Mouse (Mus musculus): Measurements from ENCODE around the gene Carhsp1. TPM values are rescaled to one million over a fixed set of nuclear protein-coding genes. Genes with fewer than 3 reads are reported as not detected.

Carhsp1 gene
- total and polyA plus RNA-seq, 2 experiments from 2014 or later, result 42.7 to 71.6 TPM

DNA sequence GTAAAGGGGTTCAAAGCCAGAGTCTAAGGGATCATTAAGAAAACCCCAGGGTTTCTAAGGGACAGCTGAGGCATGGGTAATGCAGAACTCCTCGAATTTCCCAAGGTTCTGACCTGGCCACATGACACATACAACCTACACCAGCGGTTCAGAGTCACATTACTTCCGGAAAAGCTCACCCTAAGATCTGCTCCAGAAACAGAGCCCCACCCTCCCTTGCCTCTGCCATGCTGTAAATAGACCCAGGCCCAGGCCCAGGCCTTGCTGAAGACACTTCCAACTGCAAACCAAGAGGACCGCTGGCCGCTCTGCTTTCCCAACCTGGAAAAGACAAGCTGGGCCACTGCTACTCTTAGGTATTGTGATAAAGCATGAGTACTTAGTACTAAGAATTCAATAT is 42.9 kb upstream of the Carhsp1 start:
- TF ChIP-seq CTCF (IDR thresholded peaks at IDR 0.05; ENCODE audit: low read depth) (no peak), EP300 (IDR thresholded peaks at IDR 0.05; ENCODE audit: low read depth) (no peak)
- H3K27ac ChIP-seq (ENCODE audit: low read depth), result no peak overlapping the region
- H3K36me3 ChIP-seq (replicated peaks; ENCODE audit: control insufficient read depth, insufficient read depth, low read length), result peaks cover 51% of the 10 kb centered on the region
- no peaks in the 10 kb centered on the region for H3K27me3 ChIP-seq (ENCODE audit: control insufficient read depth, insufficient read depth, low read length)
- WGBS, result 85% methylated on average over 5 of the region's 5 CpGs
- peaks cover 12% of the 10 kb centered on the region; the same call in 1 of the 2 replicates for H3K4me1 ChIP-seq (ENCODE audit: control insufficient read depth, insufficient read depth)
- H3K9ac ChIP-seq (replicated peaks; ENCODE audit: low read depth, low read length), result no peak overlapping the region
- ATAC-seq (ENCODE audit: insufficient read depth, low read depth) (no peak), DNase-seq (ENCODE audit: low spot score) (no peak)
- no peak overlapping the region for H3K4me2 ChIP-seq (ENCODE audit: low read depth, low read length)
- no peaks in the 10 kb centered on the region for H3K9me3 ChIP-seq (replicated peaks; ENCODE audit: control insufficient read depth, low read length)
- H3K4me3 ChIP-seq (ENCODE audit: low read depth, low read length), result no peak overlapping the region

DNA sequence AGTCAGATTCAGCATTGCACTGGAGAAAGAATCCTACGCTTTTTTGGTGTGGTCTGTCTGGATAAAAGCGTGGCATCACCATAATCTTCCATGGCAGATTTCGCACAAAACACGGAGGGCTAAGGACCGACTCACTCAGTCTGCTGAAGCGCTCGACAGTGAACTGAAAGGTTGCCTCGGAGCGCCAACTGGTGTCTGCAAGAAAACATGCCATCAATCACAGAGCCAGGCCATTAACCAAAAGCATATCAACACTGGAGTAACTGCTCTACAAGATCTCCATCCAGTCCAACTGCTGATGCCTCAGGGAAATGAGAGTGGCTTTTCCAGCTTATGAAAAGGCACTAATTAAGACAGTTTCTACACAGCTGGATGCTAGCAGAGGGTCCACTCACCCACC is 40.0 kb upstream of the Carhsp1 start:
- no peak overlapping the region for H3K4me2 ChIP-seq (ENCODE audit: low read depth, low read length)
- ATAC-seq (ENCODE audit: insufficient read depth, low read depth), result no peak
- no peak for TF ChIP-seq EP300 (IDR thresholded peaks at IDR 0.05; ENCODE audit: low read depth)
- no peak for TF ChIP-seq CTCF (IDR thresholded peaks at IDR 0.05; ENCODE audit: low read depth)
- no peaks in the 10 kb centered on the region for H3K9me3 ChIP-seq (replicated peaks; ENCODE audit: control insufficient read depth, low read length)
- DNase-seq (ENCODE audit: low spot score), result no peak
- WGBS, result 79% methylated on average over 9 of the region's 9 CpGs
- H3K9ac ChIP-seq (replicated peaks; ENCODE audit: low read depth, low read length), result no peak overlapping the region
- no peaks in the 10 kb centered on the region for H3K27me3 ChIP-seq (ENCODE audit: control insufficient read depth, insufficient read depth, low read length)
- H3K4me1 ChIP-seq (ENCODE audit: control insufficient read depth, insufficient read depth), result no peaks in the 10 kb centered on the region
- H3K36me3 ChIP-seq (replicated peaks; ENCODE audit: control insufficient read depth, insufficient read depth, low read length), result peaks cover 78% of the 10 kb centered on the region
- no peak overlapping the region for H3K4me3 ChIP-seq (ENCODE audit: low read depth, low read length)
- no peak overlapping the region for H3K27ac ChIP-seq (ENCODE audit: low read depth)

GRCm38 (mm10) chr16:8700586-8700985 is 28.6 kb upstream of the Carhsp1 start:
- Histone ChIP-seq H3K36me3 (replicated peaks; ENCODE audit: control insufficient read depth, insufficient read depth, low read length) (peaks cover 96% of the 10 kb centered on the region), H3K4me2 (ENCODE audit: low read depth, low read length) (no peak overlapping the region), H3K4me1 (ENCODE audit: control insufficient read depth, insufficient read depth) (no peaks in the 10 kb centered on the region), H3K9me3 (replicated peaks; ENCODE audit: control insufficient read depth, low read length) (no peaks in the 10 kb centered on the region), H3K27me3 (ENCODE audit: control insufficient read depth, insufficient read depth, low read length) (no peaks in the 10 kb centered on the region), H3K4me3 (ENCODE audit: low read depth, low read length) (no peak overlapping the region), H3K27ac (ENCODE audit: low read depth) (no peak overlapping the region), H3K9ac (replicated peaks; ENCODE audit: low read depth, low read length) (no peak overlapping the region)
- no peak for TF ChIP-seq CTCF (IDR thresholded peaks at IDR 0.05; ENCODE audit: low read depth)
- TF ChIP-seq EP300 (IDR thresholded peaks at IDR 0.05; ENCODE audit: low read depth), result no peak
- no peak for DNase-seq (ENCODE audit: low spot score)
- 77% methylated on average over 3 of the region's 3 CpGs for WGBS
- no peak for ATAC-seq (ENCODE audit: insufficient read depth, low read depth)

DNA sequence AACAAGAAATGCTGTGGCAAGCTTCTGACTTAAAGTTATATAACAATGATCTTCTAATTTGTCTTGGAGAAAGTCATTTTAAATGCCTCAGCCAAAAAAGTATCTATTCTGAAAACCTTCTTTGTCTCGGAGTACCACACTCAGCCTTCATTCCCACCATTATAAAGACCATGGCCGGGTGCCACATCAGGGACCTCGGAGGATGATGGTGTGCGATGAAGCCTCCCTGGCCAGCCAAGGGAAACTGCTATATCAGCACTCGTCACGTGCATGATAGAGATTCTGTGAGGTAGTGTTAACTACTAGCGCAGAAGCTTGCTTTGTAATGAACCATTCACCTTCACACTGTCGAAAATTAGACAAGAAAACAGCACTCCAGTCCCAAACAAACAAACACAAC is 27.6 kb upstream of the Carhsp1 start:
- Histone ChIP-seq H3K36me3 (replicated peaks; ENCODE audit: control insufficient read depth, insufficient read depth, low read length) (peaks cover 97% of the 10 kb centered on the region), H3K9me3 (replicated peaks; ENCODE audit: control insufficient read depth, low read length) (no peaks in the 10 kb centered on the region), H3K27ac (ENCODE audit: low read depth) (no peak overlapping the region), H3K4me3 (ENCODE audit: low read depth, low read length) (no peak overlapping the region), H3K4me2 (ENCODE audit: low read depth, low read length) (no peak overlapping the region), H3K4me1 (ENCODE audit: control insufficient read depth, insufficient read depth) (no peaks in the 10 kb centered on the region), H3K27me3 (ENCODE audit: control insufficient read depth, insufficient read depth, low read length) (no peaks in the 10 kb centered on the region), H3K9ac (replicated peaks; ENCODE audit: low read depth, low read length) (no peak overlapping the region)
- 81% methylated on average over 8 of the region's 8 CpGs for WGBS
- ATAC-seq (ENCODE audit: insufficient read depth, low read depth) (no peak), DNase-seq (ENCODE audit: low spot score) (no peak)
- TF ChIP-seq EP300 (IDR thresholded peaks at IDR 0.05; ENCODE audit: low read depth) (no peak), CTCF (IDR thresholded peaks at IDR 0.05; ENCODE audit: low read depth) (no peak)

GRCm38 (mm10) chr16:8691206-8691605 is 19.3 kb upstream of the Carhsp1 start:
- Histone ChIP-seq H3K4me3 (ENCODE audit: low read depth, low read length) (no peak overlapping the region), H3K9me3 (replicated peaks; ENCODE audit: control insufficient read depth, low read length) (no peaks in the 10 kb centered on the region), H3K9ac (replicated peaks; ENCODE audit: low read depth, low read length) (no peak overlapping the region), H3K36me3 (replicated peaks; ENCODE audit: control insufficient read depth, insufficient read depth, low read length) (peaks cover 70% of the 10 kb centered on the region), H3K4me1 (ENCODE audit: control insufficient read depth, insufficient read depth) (no peaks in the 10 kb centered on the region), H3K27ac (ENCODE audit: low read depth) (no peak overlapping the region), H3K4me2 (ENCODE audit: low read depth, low read length) (no peak overlapping the region), H3K27me3 (ENCODE audit: control insufficient read depth, insufficient read depth, low read length) (no peaks in the 10 kb centered on the region)
- ATAC-seq (ENCODE audit: insufficient read depth, low read depth) (no peak), DNase-seq (ENCODE audit: low spot score) (no peak)
- TF ChIP-seq EP300 (IDR thresholded peaks at IDR 0.05; ENCODE audit: low read depth), result no peak
- no peak for TF ChIP-seq CTCF (IDR thresholded peaks at IDR 0.05; ENCODE audit: low read depth)
- 94% methylated on average over 7 of the region's 7 CpGs for WGBS

DNA sequence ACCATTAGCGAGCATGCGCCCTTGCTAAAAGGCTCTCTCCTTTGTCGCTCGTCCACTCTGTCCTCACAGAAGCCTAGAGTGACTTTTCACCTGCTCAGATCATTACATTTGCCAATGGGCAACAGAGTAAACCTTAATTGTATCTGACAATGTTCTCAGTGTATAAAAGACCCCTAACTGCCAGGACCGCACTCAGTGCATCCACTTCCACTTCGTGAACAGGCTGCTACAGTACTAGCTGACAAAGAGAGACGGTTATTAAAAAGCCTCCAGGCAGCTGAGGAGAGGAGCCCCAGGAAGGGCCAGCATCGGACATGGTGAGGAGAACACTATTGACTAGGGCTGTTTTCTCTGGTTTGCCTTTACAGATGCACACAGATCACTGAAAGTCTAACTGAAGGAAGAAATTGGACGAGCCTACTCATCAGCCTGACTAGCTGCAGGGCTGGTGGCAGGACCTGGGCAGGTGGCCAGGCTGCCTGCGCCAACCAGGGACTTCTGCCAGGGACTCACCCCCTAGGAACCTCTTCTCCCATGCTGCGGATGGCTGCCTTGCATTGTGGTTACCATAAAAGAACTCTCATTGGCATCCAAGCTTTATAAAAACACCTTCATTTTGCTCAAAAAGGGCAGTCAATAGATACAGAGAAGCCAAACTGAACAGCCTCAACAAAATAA is 18.2 kb upstream of the Carhsp1 start:
- H3K27ac ChIP-seq (ENCODE audit: low read depth), result no peak overlapping the region
- H3K4me3 ChIP-seq (ENCODE audit: low read depth, low read length), result no peak overlapping the region
- no peaks in the 10 kb centered on the region for H3K9me3 ChIP-seq (replicated peaks; ENCODE audit: control insufficient read depth, low read length)
- TF ChIP-seq EP300 (IDR thresholded peaks at IDR 0.05; ENCODE audit: low read depth), result no peak
- no peak for TF ChIP-seq CTCF (IDR thresholded peaks at IDR 0.05; ENCODE audit: low read depth)
- H3K4me1 ChIP-seq (ENCODE audit: control insufficient read depth, insufficient read depth), result no peaks in the 10 kb centered on the region
- H3K4me2 ChIP-seq (ENCODE audit: low read depth, low read length), result no peak overlapping the region
- no peaks in the 10 kb centered on the region for H3K27me3 ChIP-seq (ENCODE audit: control insufficient read depth, insufficient read depth, low read length)
- no peak for ATAC-seq (ENCODE audit: insufficient read depth, low read depth)
- peaks cover 60% of the 10 kb centered on the region for H3K36me3 ChIP-seq (replicated peaks; ENCODE audit: control insufficient read depth, insufficient read depth, low read length)
- H3K9ac ChIP-seq (replicated peaks; ENCODE audit: low read depth, low read length), result no peak overlapping the region
- DNase-seq (ENCODE audit: low spot score), result no peak
- 74% methylated on average over 11 of the region's 11 CpGs for WGBS
